Comparison of ENCODE assay signal across 23 mouse cellular contexts in the genomic region with DNA sequence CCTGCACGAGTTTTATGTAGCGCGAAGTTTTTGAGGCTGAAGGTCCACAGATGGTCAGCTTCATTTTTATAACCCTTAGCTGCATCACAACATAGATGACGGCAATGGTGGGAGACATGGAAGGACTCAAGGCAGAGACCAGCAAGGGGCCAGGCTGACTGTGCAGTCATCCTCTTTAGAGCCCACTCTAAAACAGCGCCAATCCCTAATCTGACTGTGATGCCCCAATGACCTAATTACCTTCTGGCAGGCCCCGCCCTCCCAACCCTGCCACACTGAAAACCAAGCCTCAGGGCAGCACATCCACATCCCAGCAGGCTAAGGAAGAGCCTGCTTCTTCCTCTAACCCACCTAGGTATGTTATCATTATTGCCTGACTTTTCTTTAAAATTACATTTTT. TPM values are rescaled to one million over a fixed set of nuclear protein-coding genes. Genes with fewer than 3 reads are reported as not detected.
DNase-seq lines count a peak whose midpoint lies in the region; ATAC-seq and TF ChIP-seq lines count a peak whose summit lies in the region.
"Had no signal": no experiment of that assay in that cellular context is flagged by ENCODE, and none has a peak within 500 bp of the region (broad histone marks: within the 10 kb centered on the region; RNA-seq: fewer than 3 reads in every experiment).

No protein-coding gene starts in this region.

- 34% methylated on average over 6 of the region's 6 CpGs for WGBS in kidney, postnatal 0 days
- 52% methylated on average over 6 of the region's 6 CpGs for WGBS in intestine, postnatal 0 days
- 71% methylated on average over 6 of the region's 6 CpGs for WGBS in liver, embryonic 12.5 days (ENCODE audit: insufficient replicate concordance)

- ATAC-seq in kidney, postnatal 0 days (replicated peaks; ENCODE audit: low FRiP score, low read depth): no peak
- no peak for ATAC-seq in intestine, postnatal 0 days
- no peak for ATAC-seq in liver, embryonic 12.5 days
- ATAC-seq: activated CD4-positive, CD25-positive, alpha-beta regulatory T cell, adult 4 months; CD4-positive, CD25-positive, alpha-beta regulatory T cell, adult 4 months; forebrain, embryonic 13.5 days; forebrain, embryonic 15.5 days; Patski had no signal

- H3K27ac ChIP-seq in kidney, postnatal 0 days: no peak overlapping the region
- peak overlapping the region; percentile 77 for H3K27ac ChIP-seq in intestine, postnatal 0 days (ENCODE audit: low read depth, low read length)
- H3K27ac ChIP-seq in liver, embryonic 12.5 days: no peak overlapping the region
- H3K27ac ChIP-seq: embryonic facial prominence, embryonic 10.5 days; embryonic facial prominence, embryonic 12.5 days; forebrain, embryonic 13.5 days; forebrain, embryonic 15.5 days had no signal

- no peaks in the 10 kb centered on the region for H3K9me3 ChIP-seq in kidney, postnatal 0 days (replicated peaks; ENCODE audit: low read length)
- no peaks in the 10 kb centered on the region for H3K9me3 ChIP-seq in intestine, postnatal 0 days (ENCODE audit: control insufficient read depth)
- H3K9me3 ChIP-seq in liver, embryonic 12.5 days (replicated peaks): no peaks in the 10 kb centered on the region
- H3K9me3 ChIP-seq: embryonic facial prominence, embryonic 10.5 days; embryonic facial prominence, embryonic 12.5 days; forebrain, embryonic 13.5 days; forebrain, embryonic 15.5 days; G1E had no signal

- no peaks in the 10 kb centered on the region for H3K27me3 ChIP-seq in kidney, postnatal 0 days (ENCODE audit: insufficient read depth, low read length)
- no peaks in the 10 kb centered on the region for H3K27me3 ChIP-seq in intestine, postnatal 0 days (replicated peaks; ENCODE audit: control insufficient read depth, insufficient read depth, low read length)
- peaks cover 17% of the 10 kb centered on the region for H3K27me3 ChIP-seq in liver, embryonic 12.5 days (replicated peaks)
- H3K27me3 ChIP-seq: CH12.LX; embryonic facial prominence, embryonic 12.5 days; forebrain, embryonic 13.5 days; forebrain, embryonic 15.5 days; Patski had no signal

- H3K4me3 ChIP-seq in kidney, postnatal 0 days (replicated peaks; ENCODE audit: low read depth, low read length): no peak overlapping the region
- no peak overlapping the region for H3K4me3 ChIP-seq in intestine, postnatal 0 days (ENCODE audit: low read depth, low read length)
- H3K4me3 ChIP-seq in liver, embryonic 12.5 days: no peak overlapping the region
- H3K4me3 ChIP-seq: embryonic facial prominence, embryonic 10.5 days; embryonic facial prominence, embryonic 12.5 days; forebrain, embryonic 13.5 days; forebrain, embryonic 15.5 days had no signal

- TF ChIP-seq CTCF in kidney, postnatal 0 days (IDR thresholded peaks at IDR 0.05; ENCODE audit: low read depth): no peak
- TF ChIP-seq CTCF in intestine, postnatal 0 days (IDR thresholded peaks at IDR 0.05; ENCODE audit: low read depth): no peak

- no peak overlapping the region for H3K9ac ChIP-seq in kidney, postnatal 0 days (ENCODE audit: low read depth, low read length)
- no peak overlapping the region for H3K9ac ChIP-seq in intestine, postnatal 0 days (ENCODE audit: low read depth, low read length)
- H3K9ac ChIP-seq in liver, embryonic 12.5 days: no peak overlapping the region
- H3K9ac ChIP-seq: embryonic facial prominence, embryonic 12.5 days; forebrain, embryonic 13.5 days; forebrain, embryonic 15.5 days had no signal

- no peaks in the 10 kb centered on the region; the same call in 1 of the 2 replicates for H3K4me1 ChIP-seq in kidney, postnatal 0 days (replicated peaks; ENCODE audit: insufficient read depth, low read length)
- no peaks in the 10 kb centered on the region; the same call in 1 of the 2 replicates for H3K4me1 ChIP-seq in intestine, postnatal 0 days (replicated peaks; ENCODE audit: control insufficient read depth, insufficient read depth, low read length)
- H3K4me1 ChIP-seq in liver, embryonic 12.5 days: peaks cover under 1% of the 10 kb centered on the region; the same call in 1 of the 2 replicates
- H3K4me1 ChIP-seq: embryonic facial prominence, embryonic 12.5 days had no signal

- no peaks in the 10 kb centered on the region for H3K36me3 ChIP-seq in kidney, postnatal 0 days (ENCODE audit: insufficient read depth, low read length)
- no peaks in the 10 kb centered on the region for H3K36me3 ChIP-seq in intestine, postnatal 0 days (ENCODE audit: control insufficient read depth, insufficient read depth)
- H3K36me3 ChIP-seq in liver, embryonic 12.5 days: no peaks in the 10 kb centered on the region
- H3K36me3 ChIP-seq: embryonic facial prominence, embryonic 10.5 days; embryonic facial prominence, embryonic 12.5 days; forebrain, embryonic 15.5 days; G1E had no signal

- DNase-seq in kidney, postnatal 0 days (ENCODE audit: low spot score): peak; percentile 41
- DNase-seq in kidney, adult 8-10 months: no peak
- peak; percentile 21 for DNase-seq in retina, embryonic 14.5 days (ENCODE audit: low spot score)
- no peak for DNase-seq in lung, postnatal 10 days
- DNase-seq in adrenal gland, postnatal 14 days: no peak
- DNase-seq: adrenal gland, adult 8-10 months; adrenal gland, postnatal 25 days; B cell, adult 2 months; cerebellum, adult 11-12 months; cerebellum, adult 2 months; cerebellum, postnatal 10 days; cerebellum, postnatal 25 days had no signal

- no peak overlapping the region for H3K4me2 ChIP-seq in kidney, postnatal 0 days (ENCODE audit: low read length)
- no peak overlapping the region for H3K4me2 ChIP-seq in intestine, postnatal 0 days (replicated peaks; ENCODE audit: low read depth)
- no peak overlapping the region for H3K4me2 ChIP-seq in liver, embryonic 12.5 days
- H3K4me2 ChIP-seq: embryonic facial prominence, embryonic 12.5 days; forebrain, embryonic 13.5 days; forebrain, embryonic 15.5 days had no signal

RNA-seq across cellular contexts. Expression of gene Dusp14, which starts 8.4 kb away (rescaled TPM):
- 45.6 and 47.2 TPM in 2 replicates for polyA plus RNA-seq in kidney, postnatal 0 days (2015; fragmentation: Nextera tagmentation; extraction: Ambion mirVana)
- 27.6 and 28.0 TPM in 2 replicates for polyA plus RNA-seq in intestine, postnatal 0 days (2015; fragmentation: Nextera tagmentation; extraction: Ambion mirVana)
- total RNA-seq in adrenal gland, postnatal 14 days (2021): 4.4 and 4.9 TPM in 2 replicates
- 1.1 TPM in 2 replicates for polyA plus RNA-seq in liver, embryonic 12.5 days (2016; fragmentation: Nextera tagmentation; extraction: Ambion mirVana)
- total RNA-seq: G1E had no signal
- polyA plus RNA-seq: G1E had no signal

Comparison
In these comparisons a context has a peak if more than half of its experiments do, and no peak if none do; other contexts are left out.
1. DNase-seq: peak in kidney, postnatal 0 days (single experiment) and retina, embryonic 14.5 days (single experiment); none in kidney, adult 8-10 months (0 of 2), lung, postnatal 10 days (single experiment) and adrenal gland, postnatal 14 days (single experiment).
2. RNA of gene Dusp14, which starts 8.4 kb away (polyA plus RNA-seq): 45.6 to 47.2 TPM in kidney, postnatal 0 days and 27.6 to 28.0 TPM in intestine, postnatal 0 days; 1.1 TPM in liver, embryonic 12.5 days; every median in the first group is over 10 times any median in the second.